Mouse (Mus musculus): ENCODE measurements around the gene Trank1. TPM values are rescaled to one million over a fixed set of nuclear protein-coding genes. Genes with fewer than 3 reads are reported as not detected.

Trank1 gene
- polyA plus RNA-seq, 1 experiment, result not detected

DNA sequence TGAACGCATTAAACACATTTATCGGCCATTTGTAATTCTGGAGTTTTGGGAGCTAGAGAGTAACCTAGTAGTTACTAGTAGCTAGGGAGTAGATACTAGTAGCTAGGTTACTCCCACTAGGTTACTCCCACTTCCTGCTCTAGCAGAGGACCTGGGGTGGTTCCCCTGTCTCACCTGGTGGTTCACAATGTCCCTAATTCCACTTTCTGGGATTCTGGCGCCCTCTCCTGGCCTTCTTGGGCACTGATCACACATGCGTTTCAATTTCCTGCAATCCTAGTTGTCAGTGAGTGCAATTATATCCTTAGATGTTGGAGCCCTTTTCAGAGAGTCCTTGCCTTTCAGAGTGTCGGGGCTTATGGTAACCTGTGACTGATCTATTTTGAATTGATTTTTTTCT lies 2.7 kb downstream of the Trank1 start:
- Histone ChIP-seq H3K79me2 (ENCODE audit: control insufficient read depth, insufficient read depth) (no peaks in the 10 kb centered on the region), H3ac (ENCODE audit: control insufficient read depth, insufficient read length, low read depth) (no peak overlapping the region), H3K4me3 (ENCODE audit: insufficient read depth, poor library complexity, severe bottlenecking) (no peak overlapping the region), H3K79me3 (ENCODE audit: low read depth) (no peaks in the 10 kb centered on the region), H3K36me3 (ENCODE audit: control insufficient read depth, insufficient read depth) (no peaks in the 10 kb centered on the region), H3K27me3 (ENCODE audit: control insufficient read depth, insufficient read depth, insufficient read length) (peaks cover 21% of the 10 kb centered on the region)
- no peak for TF ChIP-seq MAX (IDR thresholded peaks at IDR 0.05)
- TF ChIP-seq CEBPB (IDR thresholded peaks at IDR 0.05; ENCODE audit: low read depth), result no peak
- TF ChIP-seq FOSL1 (IDR thresholded peaks at IDR 0.05; ENCODE audit: insufficient read depth, low read length, poor library complexity, severe bottlenecking), result no peak
- TF ChIP-seq MYOD1 (IDR thresholded peaks at IDR 0.05; ENCODE audit: control insufficient read depth, insufficient read length, low read depth), result no peak
- TF ChIP-seq CTCF (IDR thresholded peaks at IDR 0.05; ENCODE audit: control insufficient read depth, insufficient read depth, insufficient read length), result no peak
- no peak for TF ChIP-seq MYOG (IDR thresholded peaks at IDR 0.05; ENCODE audit: control insufficient read depth, extremely low read depth, insufficient read length)

DNA sequence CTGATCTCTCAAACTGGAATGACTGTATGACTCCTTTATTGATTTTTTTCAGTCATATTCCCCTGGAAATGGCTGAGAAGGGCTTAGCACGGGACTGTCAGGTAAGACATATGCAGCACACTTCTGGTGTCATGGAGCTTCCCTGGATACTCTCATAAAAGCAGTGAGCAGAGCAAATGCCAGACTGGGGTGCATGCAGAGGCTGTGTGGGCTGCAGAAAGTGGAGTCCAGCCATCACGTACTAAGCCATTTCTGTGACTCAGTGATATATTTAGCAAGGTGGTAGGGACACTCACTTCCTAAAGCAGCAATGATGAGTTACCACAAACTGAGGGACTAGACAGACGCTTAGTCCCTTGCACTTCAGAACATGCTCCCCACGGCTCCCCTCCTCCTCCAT lies 9.4 kb downstream of the Trank1 start:
- no peaks in the 10 kb centered on the region for H3K79me3 ChIP-seq (ENCODE audit: low read depth)
- H3K36me3 ChIP-seq (ENCODE audit: control insufficient read depth, insufficient read depth), result no peaks in the 10 kb centered on the region
- TF ChIP-seq MYOG (IDR thresholded peaks at IDR 0.05; ENCODE audit: control insufficient read depth, extremely low read depth, insufficient read length) (no peak), MYOD1 (IDR thresholded peaks at IDR 0.05; ENCODE audit: control insufficient read depth, insufficient read length, low read depth) (no peak), CEBPB (IDR thresholded peaks at IDR 0.05; ENCODE audit: low read depth) (no peak), CTCF (IDR thresholded peaks at IDR 0.05; ENCODE audit: control insufficient read depth, insufficient read depth, insufficient read length) (no peak), MAX (IDR thresholded peaks at IDR 0.05) (no peak), USF1 (IDR thresholded peaks at IDR 0.05; ENCODE audit: low read depth) (no peak), FOSL1 (IDR thresholded peaks at IDR 0.05; ENCODE audit: insufficient read depth, low read length, poor library complexity, severe bottlenecking) (no peak)
- no peak overlapping the region for H3ac ChIP-seq (ENCODE audit: control insufficient read depth, insufficient read length, low read depth)
- H3K27me3 ChIP-seq (ENCODE audit: control insufficient read depth, insufficient read depth, insufficient read length), result peaks cover 8% of the 10 kb centered on the region
- H3K4me3 ChIP-seq (ENCODE audit: insufficient read depth, poor library complexity, severe bottlenecking), result no peak overlapping the region
- H3K79me2 ChIP-seq (ENCODE audit: control insufficient read depth, insufficient read depth), result no peaks in the 10 kb centered on the region

DNA sequence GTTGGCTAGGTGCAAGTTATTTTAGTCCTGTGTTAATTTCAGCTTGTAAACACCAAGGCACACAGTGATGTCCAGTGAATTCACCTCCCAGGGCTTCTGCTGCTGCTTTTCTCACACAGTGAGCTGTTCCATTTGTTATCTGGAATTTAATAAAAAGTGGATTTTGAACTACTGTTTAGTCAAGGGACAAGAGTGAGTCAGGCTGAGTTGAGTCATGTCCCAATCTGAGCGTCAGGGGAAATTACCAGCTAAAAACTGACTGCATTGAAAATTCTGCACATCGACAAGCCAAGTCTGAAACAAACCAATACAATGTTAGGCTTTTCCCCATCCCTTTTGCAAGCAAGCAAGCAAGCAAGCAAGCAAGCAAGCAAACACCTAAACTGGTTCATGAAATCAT lies 13.3 kb downstream of the Trank1 start:
- Histone ChIP-seq H3K79me2 (ENCODE audit: control insufficient read depth, insufficient read depth) (no peaks in the 10 kb centered on the region), H3K27me3 (ENCODE audit: control insufficient read depth, insufficient read depth, insufficient read length) (peaks cover 3% of the 10 kb centered on the region), H3K36me3 (ENCODE audit: control insufficient read depth, insufficient read depth) (no peaks in the 10 kb centered on the region), H3ac (ENCODE audit: control insufficient read depth, insufficient read length, low read depth) (no peak overlapping the region), H3K4me3 (ENCODE audit: insufficient read depth, poor library complexity, severe bottlenecking) (no peak overlapping the region), H3K79me3 (ENCODE audit: low read depth) (no peaks in the 10 kb centered on the region)
- peak; percentile 8 for TF ChIP-seq FOSL1 (IDR thresholded peaks at IDR 0.05; ENCODE audit: insufficient read depth, low read length, poor library complexity, severe bottlenecking)
- TF ChIP-seq CEBPB (IDR thresholded peaks at IDR 0.05; ENCODE audit: low read depth), result no peak

DNA sequence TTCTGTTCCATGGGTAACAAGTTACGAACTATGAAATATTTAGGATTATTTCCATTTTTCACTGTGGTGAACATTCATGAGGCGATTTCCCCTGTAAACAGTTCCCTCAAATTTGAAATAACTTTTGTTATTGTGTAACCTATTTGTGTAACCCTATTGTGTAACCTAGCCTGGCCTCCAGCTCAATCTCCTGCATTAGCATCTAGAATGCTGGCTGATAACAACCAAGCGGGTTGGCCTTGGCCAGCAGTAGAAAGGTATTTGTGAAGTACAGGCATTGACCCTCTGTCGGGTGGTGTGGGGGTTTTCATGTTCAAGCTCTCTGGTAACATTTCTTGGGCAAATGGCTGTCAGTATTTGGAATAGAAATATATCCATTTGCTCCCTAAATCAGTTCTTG lies 18.3 kb downstream of the Trank1 start:
- TF ChIP-seq CTCF (IDR thresholded peaks at IDR 0.05; ENCODE audit: control insufficient read depth, insufficient read depth, insufficient read length) (no peak), FOSL1 (IDR thresholded peaks at IDR 0.05; ENCODE audit: insufficient read depth, low read length, poor library complexity, severe bottlenecking) (no peak), CEBPB (IDR thresholded peaks at IDR 0.05; ENCODE audit: low read depth) (no peak), MAX (IDR thresholded peaks at IDR 0.05) (no peak), USF1 (IDR thresholded peaks at IDR 0.05; ENCODE audit: low read depth) (no peak), MYOD1 (IDR thresholded peaks at IDR 0.05; ENCODE audit: control insufficient read depth, insufficient read length, low read depth) (no peak), MYOG (IDR thresholded peaks at IDR 0.05; ENCODE audit: control insufficient read depth, extremely low read depth, insufficient read length) (no peak)
- Histone ChIP-seq H3ac (ENCODE audit: control insufficient read depth, insufficient read length, low read depth) (no peak overlapping the region), H3K4me3 (ENCODE audit: insufficient read depth, poor library complexity, severe bottlenecking) (no peak overlapping the region), H3K79me2 (ENCODE audit: control insufficient read depth, insufficient read depth) (no peaks in the 10 kb centered on the region), H3K79me3 (ENCODE audit: low read depth) (no peaks in the 10 kb centered on the region), H3K27me3 (ENCODE audit: control insufficient read depth, insufficient read depth, insufficient read length) (no peaks in the 10 kb centered on the region), H3K36me3 (ENCODE audit: control insufficient read depth, insufficient read depth) (no peaks in the 10 kb centered on the region)

DNA sequence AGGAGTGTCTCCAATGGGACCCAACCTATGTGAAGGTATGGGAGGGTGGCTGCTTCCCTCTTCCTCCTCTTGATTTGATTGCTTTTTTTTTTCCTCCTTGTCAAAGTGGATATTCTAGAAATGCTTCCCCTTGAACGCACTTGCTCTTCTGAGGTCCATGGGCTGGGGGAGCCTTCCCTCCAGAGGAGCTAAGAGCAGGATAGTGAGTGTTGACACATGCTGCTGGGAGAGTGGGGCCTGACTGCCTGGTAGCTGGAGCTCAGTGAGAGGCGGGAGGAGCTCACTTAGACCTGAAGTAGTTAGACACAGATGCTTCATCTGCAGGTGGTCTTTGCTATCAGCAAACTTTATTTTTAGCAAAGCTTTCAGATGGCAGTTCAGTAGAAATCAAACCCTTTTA lies 22.3 kb downstream of the Trank1 start:
- no peak overlapping the region for H3ac ChIP-seq (ENCODE audit: control insufficient read depth, insufficient read length, low read depth)
- H3K79me3 ChIP-seq (ENCODE audit: low read depth), result no peaks in the 10 kb centered on the region
- H3K4me3 ChIP-seq (ENCODE audit: insufficient read depth, poor library complexity, severe bottlenecking), result no peak overlapping the region
- H3K79me2 ChIP-seq (ENCODE audit: control insufficient read depth, insufficient read depth), result no peaks in the 10 kb centered on the region
- TF ChIP-seq CEBPB (IDR thresholded peaks at IDR 0.05; ENCODE audit: low read depth), result no peak
- TF ChIP-seq USF1 (IDR thresholded peaks at IDR 0.05; ENCODE audit: low read depth), result no peak
- TF ChIP-seq MAX (IDR thresholded peaks at IDR 0.05), result no peak
- no peak for TF ChIP-seq MYOD1 (IDR thresholded peaks at IDR 0.05; ENCODE audit: control insufficient read depth, insufficient read length, low read depth)
- no peak for TF ChIP-seq MYOG (IDR thresholded peaks at IDR 0.05; ENCODE audit: control insufficient read depth, extremely low read depth, insufficient read length)
- no peak for TF ChIP-seq CTCF (IDR thresholded peaks at IDR 0.05; ENCODE audit: control insufficient read depth, insufficient read depth, insufficient read length)
- TF ChIP-seq FOSL1 (IDR thresholded peaks at IDR 0.05; ENCODE audit: insufficient read depth, low read length, poor library complexity, severe bottlenecking), result no peak
- H3K27me3 ChIP-seq (ENCODE audit: control insufficient read depth, insufficient read depth, insufficient read length), result no peaks in the 10 kb centered on the region
- H3K36me3 ChIP-seq (ENCODE audit: control insufficient read depth, insufficient read depth), result no peaks in the 10 kb centered on the region

DNA sequence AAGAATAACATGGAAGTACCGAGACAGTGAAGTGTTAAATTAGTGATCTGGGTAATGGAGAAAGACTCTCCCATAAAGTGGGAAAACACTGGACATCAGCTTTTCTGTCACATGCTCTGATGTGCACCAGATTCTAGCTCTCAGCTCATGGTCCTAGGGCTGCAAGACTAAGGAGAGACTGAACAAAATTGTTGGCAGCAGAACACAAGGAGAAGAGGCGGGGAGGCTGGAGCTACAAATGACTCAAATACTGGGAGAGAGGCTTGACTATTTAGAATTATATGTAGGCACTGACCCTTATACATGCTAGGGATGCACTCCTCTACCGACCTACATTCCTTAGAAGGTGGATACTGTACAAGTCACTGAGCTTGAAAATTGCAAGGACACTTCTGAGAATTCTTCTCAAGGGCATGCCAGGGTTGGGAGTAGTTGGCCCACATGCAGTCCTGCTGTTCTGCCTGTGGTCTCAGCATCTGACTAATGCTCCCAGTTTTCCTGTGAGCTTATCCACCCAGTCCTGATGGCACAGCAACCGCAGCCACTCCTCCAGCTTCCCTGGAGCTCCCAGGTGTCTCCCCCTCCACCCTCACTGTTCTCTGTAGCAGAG lies 23.1 kb downstream of the Trank1 start:
- Histone ChIP-seq H3K79me3 (ENCODE audit: low read depth) (no peaks in the 10 kb centered on the region), H3K27me3 (ENCODE audit: control insufficient read depth, insufficient read depth, insufficient read length) (no peaks in the 10 kb centered on the region)
- TF ChIP-seq USF1 (IDR thresholded peaks at IDR 0.05; ENCODE audit: low read depth) (no peak), FOSL1 (IDR thresholded peaks at IDR 0.05; ENCODE audit: insufficient read depth, low read length, poor library complexity, severe bottlenecking) (no peak), CEBPB (IDR thresholded peaks at IDR 0.05; ENCODE audit: low read depth) (no peak), MAX (IDR thresholded peaks at IDR 0.05) (no peak)

More for the DNA sequence above, 23.1 kb downstream of the Trank1 start:
- no peaks in the 10 kb centered on the region for H3K79me2 ChIP-seq (ENCODE audit: control insufficient read depth, insufficient read depth)
- H3ac ChIP-seq (ENCODE audit: control insufficient read depth, insufficient read length, low read depth), result no peak overlapping the region
- no peak overlapping the region for H3K4me3 ChIP-seq (ENCODE audit: insufficient read depth, poor library complexity, severe bottlenecking)
- no peaks in the 10 kb centered on the region for H3K36me3 ChIP-seq (ENCODE audit: control insufficient read depth, insufficient read depth)
